Mouse (Mus musculus) spleen, adult 2 months (tissue): ENCODE data around the gene Serinc4.

ENCODE experiments used
- CTCF ChIP-seq: fragments of 200-500 bp; IDR thresholded peaks from 2 replicates; pipeline ENCODE4 v1.5.1; 2011; ENCODE audit warnings: mild to moderate bottlenecking, inconsistent platforms; ENCODE audit not compliant: insufficient read depth, insufficient read length, insufficient replicate concordance; ENCODE audit errors: extremely low read depth
- POLR2A ChIP-seq: fragments of 200-500 bp; IDR thresholded peaks from 2 replicates; pipeline ENCODE4 v1.6.1; 2011; ENCODE audit warnings: low read depth, low read length, inconsistent platforms

- no peak for TF ChIP-seq CTCF
- TF ChIP-seq POLR2A: no peak
These were observed 17.6 kb upstream of the Serinc4 start for GRCm38 (mm10) chr2:121474180-121474535.
